Mouse (Mus musculus): Measurements from ENCODE around the gene Wdr70. TPM values are rescaled to one million over a fixed set of nuclear protein-coding genes. Genes with fewer than 3 reads are reported as not detected.

Gene Wdr70
- polyA plus RNA-seq, 1 experiment = 13.5 TPM

GRCm38 (mm10) chr15:8031211-8031610 is 67.8 kb downstream of the Wdr70 start:
- H3K4me1 ChIP-seq (ENCODE audit: control insufficient read depth, insufficient read depth, low read length) = no peaks in the 10 kb centered on the region
- H3K27me3 ChIP-seq (replicated peaks; ENCODE audit: control insufficient read depth, insufficient read depth, low read length) = no peaks in the 10 kb centered on the region
- H3K36me3 ChIP-seq (ENCODE audit: control insufficient read depth, insufficient read depth, low read length) = no peaks in the 10 kb centered on the region
- whole genome bisulfite sequencing = 61% methylated on average over 7 of the region's 7 CpGs
- TF ChIP-seq POLR2A (IDR thresholded peaks at IDR 0.05; ENCODE audit: low read depth, low read length) = no peak
- no peak for TF ChIP-seq CTCF (conservative IDR thresholded peaks at IDR 0.05; ENCODE audit: insufficient read depth, insufficient read length, low read depth, low read length)
- no peak for DNase-seq
- H3K27ac ChIP-seq (ENCODE audit: insufficient read depth, low read depth, low read length) = no peak overlapping the region
- no peak overlapping the region for H3K4me3 ChIP-seq (ENCODE audit: insufficient read depth, low read depth, low read length)

GRCm38 (mm10) chr15:8030643-8031042 is 68.4 kb downstream of the Wdr70 start:
- Histone ChIP-seq H3K36me3 (ENCODE audit: control insufficient read depth, insufficient read depth, low read length) (no peaks in the 10 kb centered on the region), H3K27me3 (replicated peaks; ENCODE audit: control insufficient read depth, insufficient read depth, low read length) (no peaks in the 10 kb centered on the region), H3K4me1 (ENCODE audit: control insufficient read depth, insufficient read depth, low read length) (no peaks in the 10 kb centered on the region), H3K4me3 (ENCODE audit: insufficient read depth, low read depth, low read length) (no peak overlapping the region), H3K27ac (ENCODE audit: insufficient read depth, low read depth, low read length) (no peak overlapping the region)
- WGBS = 89% methylated on average over 3 of the region's 3 CpGs
- no peak for DNase-seq
- no peak for TF ChIP-seq POLR2A (IDR thresholded peaks at IDR 0.05; ENCODE audit: low read depth, low read length)
- no peak for TF ChIP-seq CTCF (conservative IDR thresholded peaks at IDR 0.05; ENCODE audit: insufficient read depth, insufficient read length, low read depth, low read length)

- Histone ChIP-seq H3K27ac (ENCODE audit: insufficient read depth, low read depth, low read length) (no peak overlapping the region), H3K4me1 (ENCODE audit: control insufficient read depth, insufficient read depth, low read length) (no peaks in the 10 kb centered on the region), H3K27me3 (replicated peaks; ENCODE audit: control insufficient read depth, insufficient read depth, low read length) (no peaks in the 10 kb centered on the region), H3K36me3 (ENCODE audit: control insufficient read depth, insufficient read depth, low read length) (no peaks in the 10 kb centered on the region), H3K4me3 (ENCODE audit: insufficient read depth, low read depth, low read length) (no peak overlapping the region)
- TF ChIP-seq POLR2A (IDR thresholded peaks at IDR 0.05; ENCODE audit: low read depth, low read length) = no peak
- TF ChIP-seq CTCF (conservative IDR thresholded peaks at IDR 0.05; ENCODE audit: insufficient read depth, insufficient read length, low read depth, low read length) = no peak
- no peak for DNase-seq
- 93% methylated on average over 2 of the region's 2 CpGs for whole genome bisulfite sequencing
These were observed 71.5 kb downstream of the Wdr70 start for GRCm38 (mm10) chr15:8027503-8027902.

GRCm38 (mm10) chr15:8011418-8011817 is 87.6 kb downstream of the Wdr70 start:
- Histone ChIP-seq H3K4me3 (ENCODE audit: insufficient read depth, low read depth, low read length) (no peak overlapping the region), H3K4me1 (ENCODE audit: control insufficient read depth, insufficient read depth, low read length) (no peaks in the 10 kb centered on the region), H3K36me3 (ENCODE audit: control insufficient read depth, insufficient read depth, low read length) (no peaks in the 10 kb centered on the region), H3K27ac (ENCODE audit: insufficient read depth, low read depth, low read length) (no peak overlapping the region), H3K27me3 (replicated peaks; ENCODE audit: control insufficient read depth, insufficient read depth, low read length) (no peaks in the 10 kb centered on the region)
- TF ChIP-seq POLR2A (IDR thresholded peaks at IDR 0.05; ENCODE audit: low read depth, low read length) = no peak
- no peak for TF ChIP-seq CTCF (conservative IDR thresholded peaks at IDR 0.05; ENCODE audit: insufficient read depth, insufficient read length, low read depth, low read length)
- 96% methylated on average over 7 of the region's 7 CpGs for WGBS
- DNase-seq = no peak

GRCm38 (mm10) chr15:8007413-8007812 is 91.6 kb downstream of the Wdr70 start:
- Histone ChIP-seq H3K27ac (ENCODE audit: insufficient read depth, low read depth, low read length) (no peak overlapping the region), H3K4me1 (ENCODE audit: control insufficient read depth, insufficient read depth, low read length) (no peaks in the 10 kb centered on the region), H3K27me3 (replicated peaks; ENCODE audit: control insufficient read depth, insufficient read depth, low read length) (no peaks in the 10 kb centered on the region), H3K4me3 (ENCODE audit: insufficient read depth, low read depth, low read length) (no peak overlapping the region), H3K36me3 (ENCODE audit: control insufficient read depth, insufficient read depth, low read length) (no peaks in the 10 kb centered on the region)
- no peak for TF ChIP-seq POLR2A (IDR thresholded peaks at IDR 0.05; ENCODE audit: low read depth, low read length)
- whole genome bisulfite sequencing = 65% methylated on average over 8 of the region's 8 CpGs
- no peak for DNase-seq

GRCm38 (mm10) chr15:8006056-8006455 is 93.0 kb downstream of the Wdr70 start:
- DNase-seq = no peak
- TF ChIP-seq CTCF (conservative IDR thresholded peaks at IDR 0.05; ENCODE audit: insufficient read depth, insufficient read length, low read depth, low read length) (no peak), POLR2A (IDR thresholded peaks at IDR 0.05; ENCODE audit: low read depth, low read length) (no peak)
- Histone ChIP-seq H3K27ac (ENCODE audit: insufficient read depth, low read depth, low read length) (no peak overlapping the region), H3K27me3 (replicated peaks; ENCODE audit: control insufficient read depth, insufficient read depth, low read length) (no peaks in the 10 kb centered on the region), H3K4me1 (ENCODE audit: control insufficient read depth, insufficient read depth, low read length) (no peaks in the 10 kb centered on the region), H3K4me3 (ENCODE audit: insufficient read depth, low read depth, low read length) (no peak overlapping the region), H3K36me3 (ENCODE audit: control insufficient read depth, insufficient read depth, low read length) (no peaks in the 10 kb centered on the region)
- 89% methylated on average over 1 of the region's 1 CpGs for WGBS

- H3K27me3 ChIP-seq (replicated peaks; ENCODE audit: control insufficient read depth, insufficient read depth, low read length) = no peaks in the 10 kb centered on the region
- no peak overlapping the region for H3K4me3 ChIP-seq (ENCODE audit: insufficient read depth, low read depth, low read length)
- no peak for DNase-seq
- no peak for TF ChIP-seq CTCF (conservative IDR thresholded peaks at IDR 0.05; ENCODE audit: insufficient read depth, insufficient read length, low read depth, low read length)
- no peak for TF ChIP-seq POLR2A (IDR thresholded peaks at IDR 0.05; ENCODE audit: low read depth, low read length)
- no peaks in the 10 kb centered on the region for H3K36me3 ChIP-seq (ENCODE audit: control insufficient read depth, insufficient read depth, low read length)
- 67% methylated on average over 5 of the region's 5 CpGs for WGBS
- no peak overlapping the region for H3K27ac ChIP-seq (ENCODE audit: insufficient read depth, low read depth, low read length)
- H3K4me1 ChIP-seq (ENCODE audit: control insufficient read depth, insufficient read depth, low read length) = no peaks in the 10 kb centered on the region
These were observed 93.5 kb downstream of the Wdr70 start for GRCm38 (mm10) chr15:8005506-8005905.

- no peaks in the 10 kb centered on the region for H3K36me3 ChIP-seq (ENCODE audit: control insufficient read depth, insufficient read depth, low read length)
- H3K27me3 ChIP-seq (replicated peaks; ENCODE audit: control insufficient read depth, insufficient read depth, low read length) = no peaks in the 10 kb centered on the region
- H3K27ac ChIP-seq (ENCODE audit: insufficient read depth, low read depth, low read length) = no peak overlapping the region
- TF ChIP-seq POLR2A (IDR thresholded peaks at IDR 0.05; ENCODE audit: low read depth, low read length) (no peak), CTCF (conservative IDR thresholded peaks at IDR 0.05; ENCODE audit: insufficient read depth, insufficient read length, low read depth, low read length) (no peak)
- WGBS = 84% methylated on average over 8 of the region's 8 CpGs
- no peaks in the 10 kb centered on the region for H3K4me1 ChIP-seq (ENCODE audit: control insufficient read depth, insufficient read depth, low read length)
- H3K4me3 ChIP-seq (ENCODE audit: insufficient read depth, low read depth, low read length) = no peak overlapping the region
- DNase-seq = no peak
These were observed 95.2 kb downstream of the Wdr70 start for GRCm38 (mm10) chr15:8003789-8004188.
